Mouse (Mus musculus) C2C12 (cell line): ENCODE data around the gene Aes. TPM values are rescaled to one million over a fixed set of nuclear protein-coding genes. Genes with fewer than 3 reads are reported as not detected.

Experiments
- H3K27me3 ChIP-seq: one replicate; pipeline ENCODE4 v1.6.1; 2011; ENCODE audit not compliant: control insufficient read depth, insufficient read depth, insufficient read length
- H3K36me3 ChIP-seq: one replicate; pipeline ENCODE4 v1.6.1; 2011; ENCODE audit not compliant: control insufficient read depth, insufficient read depth
- H3K4me3 ChIP-seq: one replicate; pipeline ENCODE4 v1.5.1; 2011; ENCODE audit warnings: mild to moderate bottlenecking, control low read depth; ENCODE audit not compliant: poor library complexity, insufficient read depth, severe bottlenecking
- H3K79me2 ChIP-seq: one replicate; pipeline ENCODE4 v1.6.1; 2011; ENCODE audit not compliant: control insufficient read depth, insufficient read depth
- H3K79me3 ChIP-seq: one replicate; pipeline ENCODE4 v1.6.1; 2011; ENCODE audit warnings: low read depth, control low read depth
- H3ac ChIP-seq: one replicate; pipeline ENCODE3; 2011; ENCODE audit warnings: low read depth; ENCODE audit not compliant: control insufficient read depth, insufficient read length
- CEBPB ChIP-seq: IDR thresholded peaks from one replicate; pipeline ENCODE4 v1.6.1; 2011; ENCODE audit warnings: low read depth, mild to moderate bottlenecking, control low read depth, moderate library complexity
- CTCF ChIP-seq: IDR thresholded peaks from one replicate; pipeline ENCODE4 v1.5.1; 2011; ENCODE audit not compliant: control insufficient read depth, insufficient read depth, insufficient read length
- FOSL1 ChIP-seq: IDR thresholded peaks from one replicate; pipeline ENCODE4 v1.8.0; 2011; ENCODE audit warnings: mild to moderate bottlenecking, low read length; ENCODE audit not compliant: poor library complexity, insufficient read depth, severe bottlenecking
- MAX ChIP-seq: IDR thresholded peaks from one replicate; pipeline ENCODE4 v1.6.1; 2011; ENCODE audit warnings: mild to moderate bottlenecking, control low read depth
- MYOD1 ChIP-seq: IDR thresholded peaks from one replicate; pipeline ENCODE4 v1.6.1; 2011; ENCODE audit warnings: low read depth; ENCODE audit not compliant: control insufficient read depth, insufficient read length
- MYOG ChIP-seq: IDR thresholded peaks from one replicate; pipeline ENCODE4 v1.6.1; 2011; ENCODE audit not compliant: control insufficient read depth, insufficient read length; ENCODE audit errors: extremely low read depth
- USF1 ChIP-seq: IDR thresholded peaks from one replicate; pipeline ENCODE4 v1.6.1; 2011; ENCODE audit warnings: low read depth, mild to moderate bottlenecking, control low read depth, moderate library complexity
- polyA plus RNA-seq: library from polyadenylated mRNA; unstranded; fragments of >200 nt; fragmentation: generic; extraction: Trizol; gene quantifications from one replicate; pipeline ENCODE4 v1.2.1, GENCODE M21; 2012; ENCODE audit warnings: missing spikeins

Aes gene
- polyA plus RNA-seq, 1 experiment: 532 TPM

DNA sequence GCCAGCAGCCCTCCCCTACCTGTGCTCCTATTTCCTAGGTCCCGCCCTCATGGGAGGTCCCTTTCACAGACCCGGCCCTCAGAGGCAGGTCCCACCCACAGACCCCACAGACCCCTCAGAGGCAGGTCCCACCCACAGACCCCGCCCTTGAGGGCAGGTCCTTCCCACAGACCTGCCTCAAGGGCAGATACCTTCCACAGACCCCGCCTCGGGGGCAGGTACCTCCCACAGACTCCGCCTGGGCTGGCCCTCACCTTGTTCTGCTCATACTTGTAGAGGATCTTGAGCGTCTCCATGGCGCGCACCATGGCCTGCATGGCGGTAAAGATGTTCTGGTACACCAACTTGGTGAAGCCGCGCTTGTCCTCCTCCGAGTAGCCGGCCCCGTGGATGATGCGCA lies 24.5 kb upstream of the Aes start:
- TF ChIP-seq MYOD1 (no peak), CEBPB (no peak), FOSL1 (no peak), MAX (no peak), USF1 (no peak), MYOG (no peak), CTCF (no peak)
- Histone ChIP-seq H3K27me3 (no peaks in the 10 kb centered on the region), H3K79me3 (peaks cover 42% of the 10 kb centered on the region), H3K36me3 (peaks cover 45% of the 10 kb centered on the region), H3K79me2 (peaks cover 51% of the 10 kb centered on the region), H3ac (no peak overlapping the region), H3K4me3 (no peak overlapping the region)

- H3K36me3 ChIP-seq: peaks cover 27% of the 10 kb centered on the region
- peaks cover 70% of the 10 kb centered on the region for H3K79me2 ChIP-seq
- no peak overlapping the region for H3ac ChIP-seq
- peaks cover 60% of the 10 kb centered on the region for H3K79me3 ChIP-seq
- TF ChIP-seq MAX: no peak
- TF ChIP-seq CTCF: no peak
- no peak for TF ChIP-seq USF1
- TF ChIP-seq MYOD1: no peak
- no peak for TF ChIP-seq CEBPB
- TF ChIP-seq FOSL1: no peak
- TF ChIP-seq MYOG: no peak
- no peaks in the 10 kb centered on the region for H3K27me3 ChIP-seq
- H3K4me3 ChIP-seq: no peak overlapping the region
Measured at GRCm38 (mm10) chr10:81536734-81537133, 22.6 kb upstream of the Aes start.

GRCm38 (mm10) chr10:81537429-81537828 lies 21.9 kb upstream of the Aes start:
- no peak overlapping the region for H3ac ChIP-seq
- no peaks in the 10 kb centered on the region for H3K27me3 ChIP-seq
- peaks cover 24% of the 10 kb centered on the region for H3K36me3 ChIP-seq
- H3K79me3 ChIP-seq: peaks cover 67% of the 10 kb centered on the region
- peaks cover 77% of the 10 kb centered on the region for H3K79me2 ChIP-seq
- TF ChIP-seq FOSL1: no peak
- no peak for TF ChIP-seq MYOG
- TF ChIP-seq MYOD1: no peak
- no peak for TF ChIP-seq CTCF
- TF ChIP-seq USF1: no peak
- no peak for TF ChIP-seq CEBPB
- TF ChIP-seq MAX: no peak
- H3K4me3 ChIP-seq: no peak overlapping the region

- Histone ChIP-seq H3K79me2 (peaks cover 88% of the 10 kb centered on the region), H3K4me3 (no peak overlapping the region), H3K27me3 (no peaks in the 10 kb centered on the region), H3K36me3 (peaks cover 18% of the 10 kb centered on the region), H3ac (no peak overlapping the region), H3K79me3 (peaks cover 77% of the 10 kb centered on the region)
- TF ChIP-seq MYOD1 (no peak), USF1 (no peak), MYOG (no peak), MAX (no peak), FOSL1 (no peak), CEBPB (no peak), CTCF (no peak)
Measured at GRCm38 (mm10) chr10:81538321-81539048, 20.8 kb upstream of the Aes start.

GRCm38 (mm10) chr10:81541363-81541762 lies 17.9 kb upstream of the Aes start:
- no peak overlapping the region for H3K4me3 ChIP-seq
- no peak overlapping the region for H3ac ChIP-seq
- peaks cover 79% of the 10 kb centered on the region for H3K79me3 ChIP-seq
- TF ChIP-seq USF1: no peak
- TF ChIP-seq CEBPB: no peak
- TF ChIP-seq MAX: no peak
- no peak for TF ChIP-seq CTCF
- no peak for TF ChIP-seq MYOD1
- TF ChIP-seq FOSL1: no peak
- TF ChIP-seq MYOG: no peak
- H3K79me2 ChIP-seq: peaks cover 86% of the 10 kb centered on the region
- no peaks in the 10 kb centered on the region for H3K27me3 ChIP-seq
- peaks cover 13% of the 10 kb centered on the region for H3K36me3 ChIP-seq

DNA sequence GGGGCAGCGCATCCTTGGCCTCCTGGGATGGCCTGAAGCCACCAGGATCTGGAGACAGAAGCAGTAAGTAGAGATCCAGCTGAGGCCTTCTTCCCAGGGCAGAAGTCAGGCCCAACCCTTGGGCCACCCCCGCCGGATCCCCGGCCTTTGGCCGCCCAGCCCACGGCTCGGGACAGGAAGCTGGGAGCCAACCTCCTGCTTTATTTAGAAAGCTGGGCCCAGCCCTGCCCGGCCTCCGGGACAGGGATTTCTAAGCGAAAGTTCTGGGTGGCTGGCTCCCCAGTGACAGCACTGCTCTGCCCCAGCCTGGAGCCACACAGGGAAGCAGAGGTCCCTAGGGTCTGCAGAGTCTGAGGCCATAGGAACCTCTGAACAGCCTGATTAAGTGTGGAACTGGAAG lies 17.5 kb upstream of the Aes start:
- no peaks in the 10 kb centered on the region for H3K27me3 ChIP-seq

More for the DNA sequence above, 17.5 kb upstream of the Aes start:
- TF ChIP-seq USF1: no peak
- no peak for TF ChIP-seq MAX
- TF ChIP-seq MYOG: no peak
- no peak overlapping the region for H3ac ChIP-seq
- peaks cover 75% of the 10 kb centered on the region for H3K79me3 ChIP-seq
- no peak overlapping the region for H3K4me3 ChIP-seq
- H3K36me3 ChIP-seq: peaks cover 13% of the 10 kb centered on the region
- H3K79me2 ChIP-seq: peaks cover 81% of the 10 kb centered on the region
